Mouse (Mus musculus): Measurements from ENCODE around the gene Akap8l. TPM values are rescaled to one million over a fixed set of nuclear protein-coding genes. Genes with fewer than 3 reads are reported as not detected.
A peak's percentile ranks its signal among the peaks of the same experiment; 100 is the strongest.

Akap8l gene
- polyA plus RNA-seq, 1 experiment = 83.7 TPM

- H3K36me3 ChIP-seq (ENCODE audit: control insufficient read depth, insufficient read depth, low read length) = no peaks in the 10 kb centered on the region
- no peak for TF ChIP-seq POLR2A (IDR thresholded peaks at IDR 0.05; ENCODE audit: low read depth, low read length)
- no peak for TF ChIP-seq CTCF (IDR thresholded peaks at IDR 0.05; ENCODE audit: extremely low read depth, insufficient read length, insufficient replicate concordance, low read depth, low read length)
- peaks cover 10% of the 10 kb centered on the region; the same call in 1 of the 2 replicates for H3K4me1 ChIP-seq (ENCODE audit: control insufficient read depth, insufficient read depth, insufficient read length, low read length)
- H3K27me3 ChIP-seq (ENCODE audit: control insufficient read depth, insufficient read depth, low read length) = no peaks in the 10 kb centered on the region
- peak overlapping the region; percentile 97 for H3K4me3 ChIP-seq (ENCODE audit: low read depth, low read length)
- 4% methylated on average over 7 of the region's 7 CpGs for WGBS
- H3K27ac ChIP-seq (ENCODE audit: insufficient read depth, low read depth, low read length) = peak overlapping the region; percentile 92
Observed at GRCm38 (mm10) chr17:32283341-32283740, 67.1 kb downstream of the Akap8l start.

GRCm38 (mm10) chr17:32281611-32282310 lies 68.6 kb downstream of the Akap8l start:
- TF ChIP-seq CTCF (IDR thresholded peaks at IDR 0.05; ENCODE audit: extremely low read depth, insufficient read length, insufficient replicate concordance, low read depth, low read length) (no peak), POLR2A (IDR thresholded peaks at IDR 0.05; ENCODE audit: low read depth, low read length) (no peak)
- peak overlapping the region; percentile 46 for H3K27ac ChIP-seq (ENCODE audit: insufficient read depth, low read depth, low read length)
- 9% methylated on average over 4 of the region's 4 CpGs for WGBS
- no peak overlapping the region; the same call in 1 of the 2 replicates for H3K4me3 ChIP-seq (ENCODE audit: low read depth, low read length)
- H3K27me3 ChIP-seq (ENCODE audit: control insufficient read depth, insufficient read depth, low read length) = no peaks in the 10 kb centered on the region
- no peaks in the 10 kb centered on the region for H3K36me3 ChIP-seq (ENCODE audit: control insufficient read depth, insufficient read depth, low read length)
- peaks cover 10% of the 10 kb centered on the region; the same call in 1 of the 2 replicates for H3K4me1 ChIP-seq (ENCODE audit: control insufficient read depth, insufficient read depth, insufficient read length, low read length)

GRCm38 (mm10) chr17:32281126-32281525 lies 69.3 kb downstream of the Akap8l start:
- Histone ChIP-seq H3K36me3 (ENCODE audit: control insufficient read depth, insufficient read depth, low read length) (no peaks in the 10 kb centered on the region), H3K4me1 (ENCODE audit: control insufficient read depth, insufficient read depth, insufficient read length, low read length) (peaks cover 10% of the 10 kb centered on the region; the same call in 1 of the 2 replicates), H3K27me3 (ENCODE audit: control insufficient read depth, insufficient read depth, low read length) (no peaks in the 10 kb centered on the region), H3K27ac (ENCODE audit: insufficient read depth, low read depth, low read length) (no peak overlapping the region), H3K4me3 (ENCODE audit: low read depth, low read length) (no peak overlapping the region)
- TF ChIP-seq POLR2A (IDR thresholded peaks at IDR 0.05; ENCODE audit: low read depth, low read length) (no peak), CTCF (IDR thresholded peaks at IDR 0.05; ENCODE audit: extremely low read depth, insufficient read length, insufficient replicate concordance, low read depth, low read length) (no peak)
- 76% methylated on average over 2 of the region's 2 CpGs for WGBS

DNA sequence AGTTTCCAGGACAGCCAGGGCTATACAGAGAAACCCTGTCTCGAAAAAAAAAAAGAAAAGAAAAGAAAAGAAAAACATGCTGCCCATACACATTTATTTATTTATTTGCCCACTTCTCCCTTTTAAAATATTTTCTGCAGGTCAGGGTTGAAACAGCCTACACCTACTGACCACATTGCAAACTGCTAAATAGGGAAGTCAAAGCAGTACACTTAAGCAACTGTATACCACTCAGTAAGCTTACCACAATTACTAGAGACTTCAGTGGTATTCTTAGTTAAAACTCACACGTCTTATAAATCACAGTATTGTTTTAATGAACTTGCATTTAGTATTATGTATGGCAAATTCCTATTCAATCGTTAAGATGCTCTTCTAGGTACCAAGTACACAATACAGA lies 69.8 kb downstream of the Akap8l start:
- Histone ChIP-seq H3K36me3 (ENCODE audit: control insufficient read depth, insufficient read depth, low read length) (no peaks in the 10 kb centered on the region), H3K4me1 (ENCODE audit: control insufficient read depth, insufficient read depth, insufficient read length, low read length) (peaks cover 12% of the 10 kb centered on the region; the same call in 1 of the 2 replicates), H3K27me3 (ENCODE audit: control insufficient read depth, insufficient read depth, low read length) (no peaks in the 10 kb centered on the region), H3K27ac (ENCODE audit: insufficient read depth, low read depth, low read length) (no peak overlapping the region), H3K4me3 (ENCODE audit: low read depth, low read length) (no peak overlapping the region)
- TF ChIP-seq CTCF (IDR thresholded peaks at IDR 0.05; ENCODE audit: extremely low read depth, insufficient read length, insufficient replicate concordance, low read depth, low read length) = no peak
- TF ChIP-seq POLR2A (IDR thresholded peaks at IDR 0.05; ENCODE audit: low read depth, low read length) = no peak
- 62% methylated on average over 3 of the region's 3 CpGs for WGBS

GRCm38 (mm10) chr17:32277201-32277600 lies 73.2 kb downstream of the Akap8l start:
- H3K36me3 ChIP-seq (ENCODE audit: control insufficient read depth, insufficient read depth, low read length) = 0 out of 2 replicates have a peak, but pooled peaks cover 2% of the 10 kb centered on the region
- H3K4me1 ChIP-seq (ENCODE audit: control insufficient read depth, insufficient read depth, insufficient read length, low read length) = peaks cover 14% of the 10 kb centered on the region; the same call in 1 of the 2 replicates
- no peak overlapping the region for H3K27ac ChIP-seq (ENCODE audit: insufficient read depth, low read depth, low read length)
- WGBS = 73% methylated on average over 1 of the region's 1 CpGs
- TF ChIP-seq CTCF (IDR thresholded peaks at IDR 0.05; ENCODE audit: extremely low read depth, insufficient read length, insufficient replicate concordance, low read depth, low read length) (no peak), POLR2A (IDR thresholded peaks at IDR 0.05; ENCODE audit: low read depth, low read length) (no peak)
- no peaks in the 10 kb centered on the region for H3K27me3 ChIP-seq (ENCODE audit: control insufficient read depth, insufficient read depth, low read length)
- H3K4me3 ChIP-seq (ENCODE audit: low read depth, low read length) = no peak overlapping the region

DNA sequence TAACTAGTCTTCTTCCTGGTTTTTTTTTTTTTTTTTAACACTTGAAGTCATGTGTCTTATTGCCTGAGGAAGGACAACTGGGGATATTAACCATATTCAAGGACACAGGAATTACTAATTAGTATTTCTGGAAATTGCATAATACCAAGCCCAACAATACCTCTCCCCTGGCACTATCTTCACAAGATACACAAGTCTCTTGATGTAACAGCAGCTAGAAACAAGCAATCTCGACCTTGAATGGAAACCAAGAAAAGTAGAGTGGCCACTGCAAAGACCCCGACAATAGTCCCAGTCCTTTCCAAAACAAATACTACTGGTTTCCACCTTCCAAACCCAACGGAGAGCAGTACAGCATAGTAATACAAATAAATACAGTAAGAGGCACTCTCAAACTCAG lies 74.8 kb downstream of the Akap8l start:
- H3K36me3 ChIP-seq (ENCODE audit: control insufficient read depth, insufficient read depth, low read length) = peaks cover 5% of the 10 kb centered on the region; the same call in 1 of the 2 replicates
- H3K27me3 ChIP-seq (ENCODE audit: control insufficient read depth, insufficient read depth, low read length) = no peaks in the 10 kb centered on the region
- no peak overlapping the region for H3K4me3 ChIP-seq (ENCODE audit: low read depth, low read length)
- peaks cover 6% of the 10 kb centered on the region; the same call in 1 of the 2 replicates for H3K4me1 ChIP-seq (ENCODE audit: control insufficient read depth, insufficient read depth, insufficient read length, low read length)
- no peak for TF ChIP-seq CTCF (IDR thresholded peaks at IDR 0.05; ENCODE audit: extremely low read depth, insufficient read length, insufficient replicate concordance, low read depth, low read length)
- no peak for TF ChIP-seq POLR2A (IDR thresholded peaks at IDR 0.05; ENCODE audit: low read depth, low read length)
- WGBS = 20% methylated on average over 3 of the region's 3 CpGs
- no peak overlapping the region for H3K27ac ChIP-seq (ENCODE audit: insufficient read depth, low read depth, low read length)

Other genes starting within 250 kb of the Akap8l start
- gene Notch3, start 183.8 kb downstream of the Akap8l start, polyA plus RNA-seq (2012; rRNA removed) = 6.1 and 8.3 TPM in 2 replicates
- gene Ephx3, start 161.1 kb downstream of the Akap8l start, polyA plus RNA-seq (2012; rRNA removed) = 0.51 and 0.55 TPM in 2 replicates
- 36.7 and 64.7 TPM in 2 replicates for gene Brd4, start 65.9 kb downstream of the Akap8l start, polyA plus RNA-seq (2012; rRNA removed)
- gene Akap8, start 29.4 kb downstream of the Akap8l start, polyA plus RNA-seq (2012; rRNA removed) = 23.5 and 28.6 TPM in 2 replicates
- gene Wiz, start 38.8 kb upstream of the Akap8l start, polyA plus RNA-seq (2012; rRNA removed) = 15.5 and 26.1 TPM in 2 replicates
- gene Rasal3, start 53.0 kb upstream of the Akap8l start, polyA plus RNA-seq (2012; rRNA removed) = 10.3 and 16.0 TPM in 2 replicates
- gene Pglyrp2, start 73.6 kb upstream of the Akap8l start, polyA plus RNA-seq (2012; rRNA removed) = 4.7 and 8.0 TPM in 2 replicates
- 0.65 and 1.0 TPM in 2 replicates for gene Cyp4f39, start 102.1 kb upstream of the Akap8l start, polyA plus RNA-seq (2012; rRNA removed)
- 2.3 and 2.5 TPM in 2 replicates for gene Cyp4f17, start 155.4 kb upstream of the Akap8l start, polyA plus RNA-seq (2012; rRNA removed)
- gene Cyp4f16, start 186.0 kb upstream of the Akap8l start, polyA plus RNA-seq (2012; rRNA removed) = 69.4 and 140 TPM in 2 replicates

Measured in small intestine, adult 2 months (tissue).